Mouse (Mus musculus) erythroblast, embryonic 14.5 days (primary cell): ENCODE data around the gene Sh3pxd2a. TPM values are rescaled to one million over a fixed set of nuclear protein-coding genes. Genes with fewer than 3 reads are reported as not detected.

Experiments
- H3K27me3 ChIP-seq: 2 replicates; pipeline ENCODE4 v1.6.1; 2012; ENCODE audit warnings: inconsistent platforms; ENCODE audit not compliant: control insufficient read depth
- H3K36me3 ChIP-seq: 2 replicates; pipeline ENCODE4 v1.6.1; 2012; ENCODE audit warnings: mild to moderate bottlenecking, inconsistent platforms; ENCODE audit not compliant: control insufficient read depth
- H3K4me1 ChIP-seq: 2 replicates; pipeline ENCODE4 v1.6.1; 2012; ENCODE audit warnings: inconsistent platforms; ENCODE audit not compliant: control insufficient read depth
- H3K4me3 ChIP-seq: replicated peaks from 2 replicates; pipeline ENCODE3; 2012; ENCODE audit warnings: moderate library complexity, mild to moderate bottlenecking, inconsistent platforms
- H3K9me3 ChIP-seq: 2 replicates; pipeline ENCODE4 v1.6.1; 2012; ENCODE audit warnings: low read length, inconsistent platforms, mixed read lengths; ENCODE audit not compliant: control insufficient read depth
- GATA1 ChIP-seq: IDR thresholded peaks from 2 replicates; pipeline ENCODE4 v1.6.1; 2012; ENCODE audit warnings: low read length, inconsistent platforms, mixed read lengths
- TAL1 ChIP-seq: IDR thresholded peaks from 3 replicates; pipeline ENCODE4 v1.6.1; 2012; ENCODE audit warnings: low read length, inconsistent platforms, mixed read lengths
- polyA plus RNA-seq: library from polyadenylated mRNA; stranded (reverse); fragments of >175 nt; gene quantifications from 2 replicates; pipeline ENCODE4 v1.2.3, GENCODE M21; 2012

Gene Sh3pxd2a
- polyA plus RNA-seq, 1 experiment = 0.10 TPM

DNA sequence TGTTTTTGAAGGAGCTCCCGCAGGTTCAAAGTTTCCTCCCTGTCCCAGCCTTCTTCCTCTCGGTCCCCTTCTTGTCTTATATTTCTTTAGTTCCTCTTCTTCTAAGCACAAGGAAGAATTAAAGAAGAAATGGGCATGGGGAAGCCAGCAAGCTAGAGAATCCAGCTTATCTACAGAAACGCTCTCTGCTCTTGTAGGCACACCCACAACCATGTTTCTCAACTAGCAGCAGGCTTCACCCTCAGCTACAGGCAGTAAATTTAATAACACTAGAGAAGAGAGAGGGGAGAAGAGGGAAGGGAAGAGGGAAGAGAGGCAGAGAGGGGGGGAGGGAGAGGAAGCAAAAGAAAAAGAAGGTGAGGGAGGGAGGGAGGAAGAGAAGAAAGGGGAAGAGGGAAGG lies 44.0 kb upstream of the Sh3pxd2a start:
- H3K4me3 ChIP-seq = no peak overlapping the region
- no peaks in the 10 kb centered on the region for H3K9me3 ChIP-seq
- peaks cover 35% of the 10 kb centered on the region for H3K4me1 ChIP-seq
- peaks cover 2% of the 10 kb centered on the region; the same call in 1 of the 2 replicates for H3K36me3 ChIP-seq
- TF ChIP-seq GATA1 (no peak), TAL1 (no peak)
- H3K27me3 ChIP-seq = no peaks in the 10 kb centered on the region

DNA sequence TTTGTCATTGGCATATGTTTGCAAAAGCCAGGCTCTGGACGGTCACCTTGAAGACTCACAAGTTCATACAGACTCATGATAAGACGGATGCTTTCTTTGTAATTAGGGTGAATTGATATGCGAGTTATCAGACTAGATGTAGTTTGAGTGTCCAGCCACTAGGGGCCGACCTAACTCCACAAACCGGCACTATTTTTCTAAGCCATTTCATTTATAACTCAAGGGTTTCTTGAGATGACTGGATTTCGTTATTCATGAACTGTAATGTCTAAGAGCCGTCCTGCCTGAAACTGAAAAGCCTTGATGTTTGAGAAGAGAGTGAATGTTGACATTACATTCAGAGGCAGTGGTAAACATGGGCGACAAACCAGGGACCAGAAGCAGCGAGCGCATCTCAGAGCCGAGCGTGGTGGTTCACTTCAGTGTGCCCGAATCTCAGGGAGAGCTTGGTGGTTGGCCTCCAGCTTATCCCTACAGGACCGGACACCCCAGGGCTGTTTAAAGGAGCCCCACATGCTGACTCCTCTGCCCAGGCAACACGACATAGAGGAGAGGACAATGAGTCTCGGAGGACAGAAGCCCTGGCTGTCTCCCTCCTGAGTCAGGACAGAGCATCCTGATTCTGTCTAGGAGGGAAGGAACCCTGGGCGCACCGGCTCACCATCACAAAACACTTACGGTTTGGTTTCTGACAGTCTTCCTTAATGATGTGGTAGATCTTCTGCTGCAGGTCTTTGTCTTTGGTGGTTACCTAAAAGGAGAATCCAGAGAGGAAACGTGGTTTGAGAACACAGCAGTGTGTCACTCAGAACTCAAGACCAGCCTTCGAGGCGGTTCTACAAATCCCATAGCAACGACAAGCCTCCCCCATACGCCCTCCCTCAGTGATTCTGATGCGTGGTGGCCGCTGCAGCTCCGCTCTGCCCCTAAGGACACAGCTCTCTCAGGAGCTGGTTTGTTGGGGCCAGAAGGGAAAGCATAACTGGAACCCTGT lies 43.2 kb upstream of the Sh3pxd2a start:
- Histone ChIP-seq H3K9me3 (no peaks in the 10 kb centered on the region), H3K4me3 (no peak overlapping the region), H3K36me3 (peaks cover 2% of the 10 kb centered on the region; the same call in 1 of the 2 replicates), H3K27me3 (no peaks in the 10 kb centered on the region), H3K4me1 (peaks cover 35% of the 10 kb centered on the region)
- TF ChIP-seq TAL1 (no peak), GATA1 (no peak)

DNA sequence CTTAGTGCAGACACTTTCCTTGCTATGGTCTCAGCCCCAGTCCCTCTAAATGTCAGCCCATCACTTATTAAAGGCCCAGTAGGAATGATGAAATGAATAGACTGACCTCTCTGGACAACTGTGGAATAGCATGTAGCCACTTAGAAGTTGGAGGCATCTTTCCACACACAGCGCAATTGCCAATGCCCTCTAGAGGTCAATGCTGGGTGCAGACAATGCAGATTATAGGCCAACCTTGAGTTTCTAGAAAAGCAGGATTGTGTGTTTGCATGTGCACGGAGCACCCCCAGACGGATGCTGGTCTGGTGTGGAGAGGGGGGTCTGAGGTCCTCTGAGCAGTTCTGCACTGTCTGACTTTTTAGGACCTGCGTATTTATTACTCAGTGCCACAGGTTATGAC lies 39.4 kb upstream of the Sh3pxd2a start:
- no peak for TF ChIP-seq GATA1
- TF ChIP-seq TAL1 = no peak

DNA sequence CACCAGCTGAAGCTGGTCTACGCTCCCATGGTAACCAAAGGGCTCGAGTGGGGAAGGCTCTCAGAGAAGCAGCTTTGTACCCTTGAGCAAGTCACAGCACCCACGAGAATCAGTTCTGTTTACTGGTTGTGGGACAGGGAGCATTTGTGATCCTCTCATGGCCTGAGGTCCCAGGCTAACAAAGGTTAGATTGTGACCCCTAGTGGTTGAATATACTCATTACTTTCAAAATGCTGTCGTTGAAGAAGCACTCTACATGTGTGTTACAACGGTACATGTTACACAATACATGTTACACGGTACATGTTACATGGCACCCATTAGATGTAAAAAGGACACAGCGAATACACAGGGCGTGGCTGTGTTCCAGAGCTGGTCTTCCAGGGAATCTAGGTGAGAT lies 38.4 kb upstream of the Sh3pxd2a start:
- Histone ChIP-seq H3K27me3 (no peaks in the 10 kb centered on the region), H3K9me3 (no peaks in the 10 kb centered on the region), H3K4me3 (no peak overlapping the region), H3K4me1 (peaks cover 4% of the 10 kb centered on the region), H3K36me3 (peaks cover 2% of the 10 kb centered on the region; the same call in 1 of the 2 replicates)
- no peak for TF ChIP-seq GATA1
- TF ChIP-seq TAL1 = no peak

More for the DNA sequence above, 39.4 kb upstream of the Sh3pxd2a start:
- H3K4me1 ChIP-seq = peaks cover 13% of the 10 kb centered on the region
- peaks cover 2% of the 10 kb centered on the region; the same call in 1 of the 2 replicates for H3K36me3 ChIP-seq
- H3K27me3 ChIP-seq = no peaks in the 10 kb centered on the region
- no peak overlapping the region for H3K4me3 ChIP-seq
- no peaks in the 10 kb centered on the region for H3K9me3 ChIP-seq

DNA sequence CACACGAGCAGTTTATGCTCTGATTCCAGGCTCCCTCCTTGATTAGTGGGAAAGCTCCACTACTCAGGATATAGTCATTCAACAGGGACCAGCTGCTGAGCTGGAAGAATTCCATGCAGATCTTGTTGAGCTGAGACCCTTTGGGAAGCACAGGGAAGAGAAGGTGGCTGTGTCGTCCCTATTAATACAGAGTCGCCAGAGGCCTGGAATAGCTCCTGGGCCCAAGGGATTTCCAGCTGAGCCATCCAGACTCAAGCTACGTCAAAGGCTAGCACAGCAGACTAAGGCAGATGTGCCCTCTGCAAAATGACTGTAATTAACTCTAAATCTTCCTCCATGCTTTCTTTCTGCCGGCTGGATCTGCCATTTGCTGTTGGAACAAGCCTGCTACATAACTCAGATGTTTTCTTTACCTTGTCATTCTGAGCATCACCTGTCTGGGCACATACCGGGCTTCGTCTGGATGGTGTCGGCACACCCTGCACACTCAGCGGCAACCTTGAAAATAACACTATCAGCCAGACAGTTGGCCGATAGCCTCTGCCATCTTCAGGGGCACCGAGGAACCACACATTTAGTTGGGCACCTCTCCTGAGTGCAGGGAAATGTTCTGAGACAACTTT lies 36.3 kb upstream of the Sh3pxd2a start:
- Histone ChIP-seq H3K36me3 (peaks cover 2% of the 10 kb centered on the region; the same call in 1 of the 2 replicates), H3K27me3 (no peaks in the 10 kb centered on the region)
- no peak for TF ChIP-seq GATA1
- no peak for TF ChIP-seq TAL1

DNA sequence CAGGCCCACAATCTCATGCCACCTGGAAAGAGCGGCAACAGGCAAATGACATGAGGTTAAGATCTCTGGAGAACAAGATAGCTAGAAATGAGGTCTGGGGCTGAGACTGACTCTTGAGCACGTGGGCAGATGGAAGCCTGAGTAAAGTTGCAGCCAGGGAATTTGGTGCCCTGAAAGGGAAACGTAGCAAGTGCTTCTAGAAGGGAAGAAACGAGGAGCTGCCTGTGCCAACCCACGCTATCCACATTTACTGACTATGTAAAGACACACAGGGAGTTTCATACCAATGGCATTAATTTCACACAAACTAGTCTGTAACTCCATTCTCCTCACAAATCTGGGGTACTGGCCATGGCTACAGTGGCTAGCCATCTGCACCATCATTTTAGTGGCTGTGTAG lies 35.6 kb upstream of the Sh3pxd2a start:
- H3K4me3 ChIP-seq = no peak overlapping the region
- H3K27me3 ChIP-seq = no peaks in the 10 kb centered on the region
- no peaks in the 10 kb centered on the region for H3K36me3 ChIP-seq
- H3K4me1 ChIP-seq = no peaks in the 10 kb centered on the region
- H3K9me3 ChIP-seq = no peaks in the 10 kb centered on the region
- TF ChIP-seq TAL1 (no peak), GATA1 (no peak)

More for the DNA sequence above, 36.3 kb upstream of the Sh3pxd2a start:
- Histone ChIP-seq H3K9me3 (no peaks in the 10 kb centered on the region), H3K4me3 (no peak overlapping the region), H3K4me1 (no peaks in the 10 kb centered on the region)

DNA sequence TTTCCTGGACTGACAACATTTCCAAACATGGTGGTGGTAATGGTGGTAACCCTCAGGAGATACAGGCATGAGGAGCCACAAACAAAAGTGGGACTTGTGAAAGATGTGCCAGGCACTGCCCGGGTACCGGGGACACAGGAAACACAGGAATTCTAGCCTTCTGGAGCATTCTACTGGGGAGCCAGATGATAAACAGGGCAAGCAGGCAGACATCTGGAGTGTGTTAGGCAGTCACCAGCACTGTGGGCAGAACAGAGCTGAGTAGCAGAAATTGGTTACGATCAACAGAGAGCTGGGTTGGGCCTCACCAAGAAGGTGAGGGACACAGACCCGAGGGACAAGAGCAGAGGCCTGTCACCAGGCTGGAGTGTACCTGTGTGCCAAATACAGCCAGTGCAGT lies 34.7 kb upstream of the Sh3pxd2a start:
- Histone ChIP-seq H3K36me3 (no peaks in the 10 kb centered on the region), H3K27me3 (no peaks in the 10 kb centered on the region), H3K9me3 (no peaks in the 10 kb centered on the region), H3K4me1 (no peaks in the 10 kb centered on the region), H3K4me3 (no peak overlapping the region)
- TF ChIP-seq GATA1 (no peak), TAL1 (no peak)

DNA sequence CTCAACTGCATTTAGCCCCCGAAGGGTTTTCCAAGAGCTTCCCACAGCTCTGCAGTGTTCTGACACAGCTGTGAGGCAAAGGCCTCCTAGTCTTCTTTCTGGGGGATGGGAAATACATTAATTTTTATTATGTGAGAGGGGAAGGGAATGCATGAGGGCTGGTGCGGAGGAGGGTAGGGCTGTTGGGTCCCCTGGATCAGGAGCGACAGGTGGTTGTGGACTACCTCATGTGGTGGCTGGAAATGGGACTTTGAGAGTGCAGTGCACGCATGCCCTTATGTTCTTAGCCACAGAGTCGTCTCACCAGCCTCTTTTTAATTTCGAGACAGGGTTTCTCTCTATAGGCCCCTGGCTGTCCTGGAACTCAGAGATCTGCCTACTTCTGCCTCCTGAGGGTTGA lies 33.5 kb upstream of the Sh3pxd2a start:
- Histone ChIP-seq H3K4me3 (no peak overlapping the region), H3K36me3 (no peaks in the 10 kb centered on the region), H3K4me1 (no peaks in the 10 kb centered on the region), H3K27me3 (no peaks in the 10 kb centered on the region), H3K9me3 (no peaks in the 10 kb centered on the region)
- no peak for TF ChIP-seq TAL1
- TF ChIP-seq GATA1 = no peak

DNA sequence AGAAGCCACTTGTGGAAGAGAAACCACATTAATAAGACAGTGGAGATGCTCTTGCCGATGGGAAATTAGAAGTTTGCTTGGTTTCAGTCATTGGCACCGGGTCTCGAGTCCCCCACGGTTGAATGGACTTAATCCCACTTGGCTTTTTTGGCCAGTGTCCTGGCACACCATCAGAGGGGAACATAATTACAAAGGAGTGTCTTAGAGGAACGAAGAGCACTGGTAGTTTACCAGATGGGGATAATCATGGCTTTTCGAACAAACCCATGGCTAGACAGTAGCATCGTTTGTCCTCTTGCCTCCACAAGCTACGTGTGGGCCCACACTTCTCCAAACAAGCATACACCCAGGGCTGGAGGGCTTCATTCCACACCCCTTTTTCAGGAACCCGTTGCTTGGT lies 33.1 kb upstream of the Sh3pxd2a start:
- Histone ChIP-seq H3K4me1 (no peaks in the 10 kb centered on the region), H3K4me3 (no peak overlapping the region), H3K9me3 (no peaks in the 10 kb centered on the region), H3K36me3 (no peaks in the 10 kb centered on the region), H3K27me3 (no peaks in the 10 kb centered on the region)
- TF ChIP-seq GATA1 (no peak), TAL1 (no peak)
